Mouse (Mus musculus) heart, adult 2 months (tissue): ENCODE data around the gene Mrpl9.

Experiments used
- CTCF ChIP-seq: fragments of 200-600 bp; IDR thresholded peaks from 2 replicates; pipeline ENCODE4 v1.8.1; 2022; ENCODE audit warnings: antibody characterized with exemption, mild to moderate bottlenecking, moderate library complexity
- POLR2A ChIP-seq: fragments of 200-500 bp; IDR thresholded peaks from 2 replicates; pipeline ENCODE4 v1.6.1; 2011; ENCODE audit warnings: mild to moderate bottlenecking, low read depth, low read length, control low read depth; ENCODE audit not compliant: insufficient read depth

DNA sequence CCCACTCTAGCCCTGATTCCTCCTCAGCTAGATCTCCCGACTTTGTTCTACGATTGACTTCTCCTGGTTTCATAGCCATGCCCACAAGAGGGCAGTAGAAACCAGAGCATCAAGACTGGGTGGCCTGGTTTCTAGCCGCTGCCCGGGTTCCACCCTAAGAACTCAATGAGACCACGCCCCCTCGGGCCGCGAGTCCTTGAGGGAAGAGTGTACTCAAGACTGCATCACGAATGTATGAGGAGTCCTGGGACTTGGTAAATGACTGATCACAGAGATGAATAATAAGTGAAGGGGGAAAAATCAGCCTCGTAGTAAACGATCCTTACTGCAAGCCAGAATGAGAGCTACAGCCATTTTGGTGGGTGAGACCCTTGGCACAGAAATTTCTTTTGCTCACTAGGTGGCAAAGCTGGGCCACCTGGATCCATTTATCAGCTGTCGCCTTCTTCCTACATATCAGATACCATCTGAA, 13.4 kb downstream of the Mrpl9 start:
- peak; percentile 93 for TF ChIP-seq CTCF
- TF ChIP-seq POLR2A, result no peak
